Mouse (Mus musculus): ENCODE measurements around the gene Far2.

Gene Far2

DNA sequence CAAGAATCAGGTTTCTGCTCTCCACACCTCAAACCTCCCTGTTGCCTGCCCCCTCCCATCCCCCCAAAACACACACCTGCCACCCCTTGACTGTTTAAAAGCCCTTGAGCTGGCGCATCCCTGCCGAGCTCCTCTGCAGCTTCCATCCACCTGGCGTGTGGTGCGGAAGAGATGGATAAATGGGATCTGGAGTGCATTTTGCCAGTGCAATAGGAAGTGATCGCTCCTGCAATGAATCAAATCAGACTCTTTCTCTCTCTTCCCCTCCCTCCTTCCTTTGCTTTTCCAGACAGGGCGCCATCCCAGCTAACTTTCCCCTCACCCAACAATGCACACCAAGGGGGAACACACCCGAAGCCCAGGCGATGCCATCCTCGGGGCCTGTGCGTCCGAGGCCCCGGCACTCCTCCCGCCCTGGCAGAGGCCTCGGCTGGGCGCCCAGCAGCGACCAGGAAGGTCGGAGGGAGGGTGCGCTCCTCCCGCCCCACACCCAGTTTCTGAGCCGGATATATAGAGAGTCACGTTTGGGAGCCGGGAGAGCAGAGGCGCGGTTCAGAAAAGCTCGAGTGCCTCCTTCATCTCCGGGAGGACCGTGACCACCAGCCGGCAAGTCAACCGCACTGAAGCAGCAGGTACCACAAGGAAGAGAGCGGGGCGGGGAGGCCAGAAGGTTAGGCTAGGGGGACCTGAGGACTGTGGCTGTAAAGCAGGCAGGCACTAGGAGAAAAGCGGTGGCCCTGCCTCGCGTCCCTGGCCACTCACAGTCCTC is at the start of gene Far2:
Gene Far2 (plus strand): TSS at position 379 of the 769 bp plus-strand sequence.
- DNase-seq (ENCODE audit: low spot score), result peak; percentile 26

DNA sequence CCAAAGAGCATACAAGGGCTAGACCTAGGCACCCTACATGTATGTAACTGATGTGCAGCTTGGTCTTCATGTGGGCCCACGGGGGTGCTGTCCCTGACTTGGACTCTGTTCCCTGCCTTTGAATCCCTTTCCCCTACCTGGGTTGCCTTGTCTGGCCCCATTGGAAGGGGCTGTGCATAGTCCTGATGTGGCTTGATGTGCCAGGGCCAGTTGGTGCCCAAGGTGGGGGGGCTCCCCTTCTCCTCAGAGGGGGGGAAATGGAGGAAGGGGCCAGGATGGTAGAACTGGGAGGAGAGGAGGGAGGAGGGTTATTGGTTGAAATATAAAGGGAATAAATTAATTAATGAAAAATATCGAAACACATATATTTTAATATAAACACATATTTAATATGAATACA is 46.6 kb upstream of the Far2 start:
- no peak for DNase-seq (ENCODE audit: low spot score)

DNA sequence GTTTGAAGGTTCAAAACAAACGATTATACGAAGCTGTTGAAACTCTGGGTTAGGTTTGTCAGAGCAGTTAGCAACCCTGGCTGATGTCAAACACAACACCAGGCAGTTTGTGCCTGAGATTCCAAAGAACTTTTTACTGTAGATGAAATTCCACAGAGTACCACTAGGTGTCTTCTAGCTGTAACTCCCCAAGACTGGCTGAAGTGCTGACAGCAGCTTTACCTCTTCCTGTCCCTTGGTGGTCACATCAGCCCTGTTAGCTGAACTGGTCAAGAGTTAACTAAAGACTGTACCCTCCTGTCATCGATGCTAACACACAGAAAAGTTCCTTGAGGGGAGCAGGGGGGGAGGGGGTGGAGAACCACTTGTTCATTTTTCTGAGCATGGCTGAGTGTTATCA is 46.0 kb upstream of the Far2 start:
- DNase-seq (ENCODE audit: low spot score), result no peak

DNA sequence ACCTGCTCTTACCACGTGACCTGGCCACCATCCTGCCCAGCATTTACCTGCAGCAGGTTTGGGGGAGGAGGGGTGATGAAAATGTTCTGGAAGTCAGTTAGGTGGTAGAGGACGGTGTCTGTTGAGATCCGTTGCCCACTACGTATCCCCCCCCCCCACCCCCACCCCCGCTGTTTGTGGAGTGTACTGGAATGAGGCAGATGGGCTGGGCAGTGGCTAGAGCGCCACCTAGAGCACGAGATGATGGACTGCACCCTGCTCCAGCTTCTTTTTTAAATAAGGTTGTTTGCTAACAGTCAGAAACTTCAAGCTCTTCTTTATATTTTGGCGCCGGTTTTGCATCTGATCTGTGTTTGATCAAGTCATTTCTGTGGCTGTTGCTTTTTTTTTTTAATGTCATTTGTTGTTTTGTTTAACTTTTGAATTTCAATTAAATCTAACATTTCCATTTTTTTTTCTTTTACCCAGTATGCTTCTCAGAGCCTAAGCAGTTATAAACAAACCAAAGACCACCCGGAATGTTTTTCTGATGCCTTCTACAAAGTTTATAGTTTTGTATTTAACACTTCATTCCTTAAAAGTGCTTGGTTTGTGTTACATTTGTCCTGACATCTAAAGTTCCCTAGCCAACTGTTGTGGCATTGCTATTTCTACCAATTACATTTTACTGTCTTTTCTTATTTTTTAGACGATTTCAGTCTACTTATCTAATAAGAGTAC is 40.8 kb upstream of the Far2 start:
- no peak for DNase-seq (ENCODE audit: low spot score)

DNA sequence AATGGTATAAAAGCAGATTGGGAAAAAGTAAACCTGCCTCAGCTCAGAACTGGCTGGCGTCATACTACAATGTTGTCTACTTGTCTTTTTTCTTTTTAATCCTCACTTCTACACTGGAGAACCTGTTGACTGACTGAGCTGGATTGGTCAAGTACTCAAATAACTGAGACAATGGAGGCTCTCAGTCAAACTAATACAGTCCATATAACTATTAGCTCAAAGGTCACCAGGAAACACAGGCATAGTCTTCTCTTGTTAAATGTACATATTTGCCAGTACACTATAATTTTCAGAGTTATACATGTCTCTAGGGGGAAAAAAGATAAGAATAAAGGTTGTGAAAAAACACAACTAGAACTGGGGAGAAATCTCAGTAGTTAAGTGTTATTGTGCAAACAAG is 6.3 kb upstream of the Far2 start:
- no peak for DNase-seq (ENCODE audit: low spot score)

DNA sequence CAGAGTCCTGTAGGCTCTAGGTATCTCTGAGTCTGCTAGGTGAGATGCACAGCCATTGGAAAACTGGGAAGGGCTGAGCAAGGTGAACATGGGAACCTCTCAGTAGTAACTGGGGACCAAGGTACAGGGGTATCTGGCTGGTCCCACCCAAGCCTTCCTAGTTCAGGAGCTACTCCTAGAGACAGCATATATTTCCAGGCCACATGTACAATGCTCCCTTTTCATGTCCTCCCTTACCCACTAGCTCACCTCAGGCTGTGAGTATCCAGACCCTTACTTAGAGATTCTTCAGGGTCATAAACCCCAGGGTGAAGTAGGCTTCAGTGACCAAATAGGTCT is 560 bp downstream of the Far2 start:
- DNase-seq (ENCODE audit: low spot score), result no peak

DNA sequence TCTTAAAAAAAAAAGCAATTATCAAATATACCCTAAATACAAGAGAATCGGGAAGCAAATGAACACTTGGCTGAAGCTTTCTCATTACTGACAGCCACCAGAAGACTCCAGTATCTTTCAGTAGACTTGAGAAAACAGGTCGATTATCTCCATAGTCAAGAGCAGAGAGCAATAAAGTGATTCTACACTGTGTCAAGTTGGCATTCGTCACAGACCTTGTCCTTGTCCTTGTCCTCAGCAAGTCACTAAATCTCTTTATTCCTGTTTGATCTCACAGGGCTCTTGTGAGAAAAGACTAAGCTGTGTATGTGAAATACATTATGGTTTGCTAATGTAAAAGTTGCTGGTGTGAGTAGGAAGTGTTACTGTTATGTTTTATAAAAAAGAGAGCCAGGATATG is 16.1 kb downstream of the Far2 start:
- no peak for DNase-seq (ENCODE audit: low spot score)

DNA sequence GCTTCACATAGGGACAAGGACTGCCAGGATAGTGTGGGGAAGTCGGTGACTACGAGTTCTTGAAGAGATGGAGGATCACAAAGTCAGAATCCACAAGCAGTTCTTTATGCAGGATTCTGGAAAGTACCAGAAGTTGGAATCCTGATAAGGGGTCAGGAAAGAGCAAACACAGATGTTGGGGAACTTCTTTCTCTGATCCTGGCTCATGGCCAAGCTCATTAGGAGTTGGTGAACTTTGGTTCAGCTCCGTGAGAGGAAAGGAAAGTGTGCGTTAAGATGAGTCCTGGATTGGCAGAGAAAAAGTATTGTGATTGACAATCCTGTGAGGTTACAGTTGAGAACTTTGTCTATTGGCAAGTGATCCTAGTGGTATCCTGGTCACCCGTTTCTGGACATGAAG is 19.2 kb downstream of the Far2 start:
- DNase-seq (ENCODE audit: low spot score), result no peak

DNA sequence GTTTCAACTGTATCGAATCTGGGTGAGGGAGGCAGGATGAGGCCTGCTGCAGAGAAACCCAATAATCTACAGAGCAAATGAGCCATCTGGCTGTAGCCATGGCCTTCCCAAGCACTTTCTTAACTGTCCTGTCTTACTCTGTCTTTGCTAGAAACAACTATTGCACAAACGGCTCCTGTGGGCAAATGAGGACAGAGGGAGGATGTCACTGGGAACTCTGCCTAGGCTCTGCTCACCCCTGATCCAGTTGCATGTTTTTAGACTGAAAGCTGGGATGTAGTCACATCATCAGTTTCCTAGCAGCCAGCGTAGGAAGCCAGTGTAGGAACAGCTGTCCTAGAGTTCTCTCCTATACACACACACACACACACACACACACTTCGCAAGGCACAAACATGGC is 21.7 kb downstream of the Far2 start:
- peak; percentile 10 for DNase-seq (ENCODE audit: low spot score)

DNA sequence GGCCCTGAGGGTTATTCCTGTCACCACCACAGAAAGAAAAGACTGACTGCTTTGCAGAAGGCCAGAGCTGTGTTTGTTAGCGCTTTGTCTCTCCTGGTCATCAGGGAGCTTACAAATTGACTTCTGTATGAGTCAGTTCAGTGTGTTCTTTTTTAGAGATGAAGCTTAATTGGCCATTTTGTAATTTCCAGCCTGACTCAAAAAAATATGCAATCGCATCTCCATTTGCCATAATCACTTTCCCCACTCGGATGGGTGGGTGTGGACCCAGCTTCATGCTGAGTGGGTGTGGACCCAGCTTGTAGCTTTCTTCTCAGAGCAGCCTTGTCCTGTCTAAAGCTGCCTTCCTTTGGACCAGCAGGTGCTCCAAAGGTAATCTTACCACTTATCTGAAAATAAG is 26.5 kb downstream of the Far2 start:
- no peak for DNase-seq (ENCODE audit: low spot score)

DNA sequence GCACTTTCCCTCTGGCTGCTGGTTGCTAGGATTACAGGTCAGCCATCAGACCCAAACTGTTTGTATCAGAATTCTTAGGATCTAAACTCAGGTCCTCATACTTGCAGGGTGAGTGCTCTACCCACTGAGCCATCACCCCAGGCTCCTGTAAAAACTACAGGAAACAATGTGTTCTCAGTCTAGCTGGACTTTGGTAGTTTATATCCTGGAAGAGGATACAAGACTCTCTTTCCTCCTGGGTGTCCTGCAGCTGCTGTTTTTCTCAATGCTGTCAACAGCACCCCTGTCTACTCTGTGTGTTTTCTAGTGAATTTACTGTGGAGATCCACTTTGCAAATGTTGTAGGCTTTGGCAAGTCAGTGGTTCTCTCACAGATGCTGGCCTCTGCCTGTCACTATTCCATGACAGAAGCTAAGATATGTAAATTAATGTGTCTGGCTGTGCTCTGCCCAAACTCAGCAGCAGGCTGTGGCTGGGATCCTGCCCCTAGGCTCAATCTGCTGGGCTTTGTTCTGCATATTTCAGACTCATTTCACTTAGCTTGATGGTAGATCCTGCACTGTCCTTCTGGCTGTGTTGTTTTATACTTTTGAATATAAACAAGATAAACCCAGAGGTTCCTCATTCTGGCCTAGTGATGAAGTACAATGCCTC is 27.3 kb downstream of the Far2 start:
- no peak for DNase-seq (ENCODE audit: low spot score)

DNA sequence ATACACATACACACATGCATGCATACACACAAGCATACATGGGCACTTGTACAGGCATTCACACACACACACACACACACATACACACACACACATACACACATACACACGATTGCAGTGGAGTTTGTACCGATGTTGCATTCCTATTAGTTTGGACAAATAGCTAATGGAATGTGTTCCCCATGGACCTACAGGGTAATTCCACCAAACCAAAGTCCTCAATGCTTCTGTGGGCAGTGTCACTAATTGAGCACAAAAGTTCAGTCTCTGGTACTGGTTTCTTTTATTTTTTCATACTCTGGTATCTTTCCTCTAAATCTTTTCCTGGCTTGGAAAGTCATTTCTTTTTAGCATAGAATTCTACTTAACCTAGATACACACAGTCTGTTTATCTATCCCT is 36.8 kb downstream of the Far2 start:
- no peak for DNase-seq (ENCODE audit: low spot score)

DNA sequence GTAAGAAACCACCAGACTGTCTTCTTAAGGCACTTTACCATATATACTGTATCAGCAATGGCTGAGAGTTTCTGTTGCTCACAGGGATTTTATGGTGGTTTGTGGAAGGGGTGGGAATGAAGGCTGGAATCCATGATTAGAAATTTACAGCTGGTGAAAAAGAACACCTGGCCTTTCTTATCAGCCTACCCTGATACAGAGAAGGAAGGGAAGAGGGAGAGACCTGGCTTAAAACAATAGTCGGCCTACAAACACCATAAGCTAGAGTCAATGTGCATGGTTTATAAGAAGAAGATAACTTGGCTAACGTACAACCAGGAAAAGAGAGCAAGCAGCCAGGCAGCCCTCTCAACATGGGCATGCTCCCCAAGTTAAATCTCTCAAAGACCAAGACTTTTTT is 37.3 kb downstream of the Far2 start:
- no peak for DNase-seq (ENCODE audit: low spot score)

DNA sequence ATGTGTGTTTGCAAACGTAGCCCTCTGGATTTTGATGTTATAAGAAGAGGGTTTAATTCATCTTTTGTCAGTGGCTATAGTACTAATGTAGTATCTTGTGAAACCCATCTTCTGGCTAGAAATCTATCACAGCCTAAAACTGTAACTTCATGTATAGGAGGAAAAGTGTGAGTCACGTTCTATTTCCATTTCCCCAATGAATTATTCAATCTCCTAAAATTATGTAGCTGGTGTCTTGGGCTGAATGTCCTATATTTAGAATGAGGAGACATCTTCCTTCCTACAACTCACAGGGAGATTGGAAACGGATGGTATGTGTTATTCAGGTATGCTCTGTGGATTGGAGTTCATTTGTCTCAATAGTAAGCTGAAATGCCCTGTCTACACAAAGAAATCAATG is 50.0 kb downstream of the Far2 start:
- no peak for DNase-seq (ENCODE audit: low spot score)

DNA sequence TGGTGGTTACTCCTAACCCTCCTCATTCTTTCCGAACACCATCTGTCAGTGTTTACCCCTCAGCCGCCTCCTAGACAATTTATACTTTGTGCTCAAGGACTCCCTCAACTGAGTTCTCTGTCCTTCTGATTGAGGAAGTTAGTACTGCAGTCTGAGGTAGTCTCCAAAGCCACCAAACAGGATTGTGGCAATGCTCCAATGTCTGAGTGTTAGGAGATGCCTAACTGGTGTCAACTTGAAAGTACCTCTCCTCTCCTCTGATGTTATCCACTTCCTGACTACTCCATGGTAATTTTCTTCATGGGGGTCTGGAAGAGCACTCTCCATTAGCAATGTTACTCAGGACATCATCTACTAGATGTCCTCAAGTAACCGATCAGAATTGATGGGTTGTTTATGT is 54.9 kb downstream of the Far2 start:
- DNase-seq (ENCODE audit: low spot score), result no peak

DNA sequence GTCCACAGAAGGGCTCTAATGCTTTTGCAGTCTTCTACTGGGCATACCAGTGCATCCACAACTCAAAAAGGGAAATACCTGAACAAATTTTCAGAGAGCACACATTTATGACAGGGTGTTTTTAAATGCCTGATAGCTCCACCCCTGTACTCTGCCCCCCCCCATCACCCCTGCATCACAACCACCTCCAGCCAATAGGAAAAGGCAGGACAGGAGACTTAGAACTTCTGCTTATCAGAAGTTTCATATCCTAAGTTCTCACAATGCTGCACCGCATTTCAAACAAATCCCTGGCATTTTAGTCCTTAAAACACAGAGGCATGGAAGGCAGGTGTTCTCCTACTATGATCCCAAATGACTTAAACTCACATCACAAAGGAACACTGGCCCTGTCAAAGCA is 55.4 kb downstream of the Far2 start:
- no peak for DNase-seq (ENCODE audit: low spot score)

DNA sequence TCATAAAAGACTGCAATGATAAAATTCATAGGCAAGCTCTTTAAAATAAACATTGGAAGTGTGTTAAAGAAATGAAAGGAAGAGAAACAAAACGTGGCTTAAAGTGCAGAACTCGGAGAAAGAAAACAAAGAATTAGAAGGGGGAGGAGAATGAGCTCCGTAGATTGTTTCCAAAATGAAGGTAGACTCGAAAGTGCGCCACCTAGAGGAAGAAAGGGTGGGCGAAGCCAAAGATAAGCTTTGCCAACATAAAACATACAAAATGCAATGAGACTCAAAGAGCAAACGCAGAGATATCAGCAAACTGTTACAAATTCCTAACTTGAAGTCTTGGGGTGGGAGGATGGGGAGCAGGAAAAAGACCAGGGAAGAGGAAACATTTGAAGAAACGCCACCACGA is 57.2 kb downstream of the Far2 start:
- DNase-seq (ENCODE audit: low spot score), result peak; percentile 11

DNA sequence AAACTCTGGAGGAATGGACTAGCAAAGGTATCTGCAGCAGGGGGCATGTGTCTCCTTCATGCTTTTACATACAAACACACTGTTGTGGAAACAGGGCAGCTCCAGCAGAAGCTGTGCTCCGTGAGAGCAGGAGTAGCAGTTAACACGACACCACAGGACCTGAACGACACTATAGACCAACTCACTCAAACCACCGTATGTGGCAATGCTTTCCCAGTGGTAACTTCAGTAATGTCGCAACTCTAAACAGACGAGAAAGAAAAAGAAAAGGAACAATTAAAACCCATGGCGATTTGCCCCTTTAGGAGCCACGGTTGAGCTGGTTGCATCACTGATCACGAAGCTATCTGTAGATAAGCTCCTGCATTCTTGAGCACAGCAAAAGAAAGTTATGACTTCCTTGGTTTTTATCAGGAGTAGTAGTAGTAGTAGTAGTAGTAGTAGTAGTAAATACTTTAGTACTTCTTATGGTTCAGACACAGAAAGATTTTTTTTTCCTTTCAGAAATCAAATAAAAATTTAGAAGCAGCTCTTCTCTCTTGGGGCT is 58.7 kb downstream of the Far2 start:
- DNase-seq (ENCODE audit: low spot score), result no peak

DNA sequence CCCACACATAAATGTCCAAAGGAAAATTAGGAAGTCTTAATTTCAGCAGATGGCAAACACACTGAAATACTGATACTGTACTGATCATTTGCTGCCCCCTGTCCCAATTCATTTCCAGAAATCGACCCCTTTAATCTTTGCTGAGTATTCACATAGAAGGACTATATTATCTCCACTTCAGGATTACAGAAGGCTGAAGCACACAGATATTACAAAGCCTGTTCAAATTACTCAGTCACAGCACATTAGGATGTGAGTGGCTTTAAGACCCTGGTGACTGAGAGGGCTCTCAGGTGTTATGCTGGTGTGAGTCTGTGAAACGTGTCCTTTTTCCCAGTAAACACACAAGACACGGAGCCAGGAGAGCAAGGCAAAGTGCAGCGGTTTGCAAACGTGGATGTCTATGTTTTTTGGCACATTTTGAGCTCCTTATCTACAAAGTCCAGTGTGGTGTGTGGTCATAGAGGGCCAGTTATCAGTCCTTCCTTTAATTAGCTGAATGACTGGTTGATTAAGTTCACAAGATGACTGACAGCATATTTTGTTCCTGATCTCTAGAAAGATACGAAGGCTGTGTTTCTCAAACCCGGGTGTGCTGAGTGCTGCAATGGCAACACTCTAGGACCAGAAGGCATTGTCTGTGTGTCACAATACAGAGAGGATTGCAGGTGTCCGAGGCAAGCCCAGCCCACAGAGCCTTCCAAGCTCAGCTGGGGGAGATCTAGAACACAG is 61.8 kb downstream of the Far2 start:
- no peak for DNase-seq (ENCODE audit: low spot score)

DNA sequence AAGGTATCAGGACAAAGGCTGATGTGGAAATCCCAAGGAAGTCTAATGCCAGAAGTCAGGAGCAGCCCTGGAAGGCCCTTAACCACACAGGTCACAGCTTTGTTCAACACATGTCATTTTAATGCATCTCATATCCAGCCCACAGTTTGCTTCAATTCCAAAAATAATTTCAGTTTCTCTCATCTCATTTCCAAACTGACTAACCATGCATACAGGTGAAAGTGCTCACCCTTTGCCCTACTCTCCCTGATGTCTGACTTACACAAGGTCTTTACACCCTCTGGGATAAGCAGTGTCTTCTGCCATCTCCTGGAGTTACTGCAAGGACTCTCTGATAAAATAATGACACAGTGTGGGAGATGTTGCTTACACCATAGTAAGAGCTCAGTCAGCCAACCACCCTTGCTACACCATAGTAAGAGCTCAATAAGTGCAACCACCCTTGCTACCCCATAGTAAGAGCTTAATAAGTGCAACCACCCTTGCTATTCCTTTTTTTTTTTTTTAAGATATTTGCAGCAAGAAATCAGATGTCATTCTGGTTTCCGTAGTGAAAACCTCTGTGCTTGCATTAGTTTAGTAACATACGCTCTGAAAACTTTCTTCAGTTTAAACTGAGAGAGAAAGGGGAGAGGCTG is 64.1 kb downstream of the Far2 start:
- DNase-seq (ENCODE audit: low spot score), result no peak

DNA sequence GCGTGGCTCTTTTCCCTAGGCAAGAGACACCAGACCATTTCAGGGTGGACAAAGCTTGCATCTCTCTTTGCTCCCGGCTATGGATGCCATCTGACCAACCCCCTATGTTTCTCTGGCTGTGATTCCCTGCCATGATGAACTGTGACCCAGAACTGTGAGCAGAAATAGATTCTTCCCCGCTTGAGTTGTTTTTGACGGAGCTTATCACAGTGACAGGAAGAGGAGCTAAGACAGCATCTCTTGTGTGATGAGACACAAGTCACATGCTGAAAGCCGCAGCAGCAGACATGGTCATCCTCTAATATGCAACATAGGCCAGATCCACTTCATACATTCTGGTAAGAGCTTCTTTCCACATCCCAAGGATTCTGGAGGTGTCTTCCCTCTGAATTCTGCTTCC is 69.3 kb downstream of the Far2 start:
- no peak for DNase-seq (ENCODE audit: low spot score)

DNA sequence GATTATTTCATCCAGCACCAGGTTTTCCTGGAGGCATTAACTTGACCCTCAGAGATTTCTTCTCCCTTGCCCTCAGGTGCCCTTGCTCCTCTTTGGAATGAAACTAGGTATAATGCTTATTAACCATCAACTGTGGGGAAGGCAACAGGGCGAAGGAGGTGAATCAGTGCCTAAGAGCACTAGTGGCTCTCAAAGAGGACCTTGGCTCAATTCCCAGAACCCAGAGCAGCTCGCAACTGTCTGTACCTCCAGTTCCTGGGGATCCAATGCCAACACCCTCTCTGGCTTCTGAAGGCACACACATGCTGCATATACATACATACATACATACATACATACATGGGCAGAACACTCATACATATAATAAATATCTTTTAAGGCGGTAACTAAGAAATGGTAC is 69.8 kb downstream of the Far2 start:
- DNase-seq (ENCODE audit: low spot score), result no peak
